Mouse (Mus musculus): ENCODE results near the gene A830031A19Rik.

The A830031A19Rik gene

GRCm38 (mm10) chr11:24008976-24009375 lies 65.9 kb downstream of the A830031A19Rik start:
- DNase-seq (ENCODE audit: low spot score) = no peak

- DNase-seq (ENCODE audit: low spot score) = no peak
Observed at GRCm38 (mm10) chr11:24008244-24008643, 66.6 kb downstream of the A830031A19Rik start.

GRCm38 (mm10) chr11:24005445-24006156 lies 69.3 kb downstream of the A830031A19Rik start:
- DNase-seq (ENCODE audit: low spot score) = no peak

GRCm38 (mm10) chr11:24000675-24001074 lies 74.2 kb downstream of the A830031A19Rik start:
- DNase-seq (ENCODE audit: low spot score) = no peak
